Mouse (Mus musculus) cerebellum, adult 2 months (tissue): ENCODE measurements around the gene Rbp3.
A peak's percentile ranks its signal among the peaks of the same experiment; 100 is the strongest.

Source experiments
- CTCF ChIP-seq: fragments of 200-500 bp; IDR thresholded peaks from 2 replicates; pipeline ENCODE4 v1.5.1; 2011; ENCODE audit warnings: low read depth, mild to moderate bottlenecking, control low read depth, low read length, moderate library complexity, borderline replicate concordance; ENCODE audit not compliant: insufficient read depth
- POLR2A ChIP-seq: fragments of 200-500 bp; IDR thresholded peaks from 2 replicates; pipeline ENCODE4 v1.6.1; 2011; ENCODE audit warnings: low read length, control low read depth, borderline replicate concordance; ENCODE audit not compliant: insufficient read depth

GRCm38 (mm10) chr14:33972679-33973078 is 18.9 kb downstream of the Rbp3 start:
- TF ChIP-seq POLR2A (no peak), CTCF (peak; percentile 42; the same call in 1 of the 2 replicates)
